Mouse (Mus musculus): Measurements from ENCODE around the gene Lrrc63. TPM values are rescaled to one million over a fixed set of nuclear protein-coding genes. Genes with fewer than 3 reads are reported as not detected.

Gene Lrrc63
- polyA plus RNA-seq, 1 experiment from 2014 or later, result 0.19 TPM

DNA sequence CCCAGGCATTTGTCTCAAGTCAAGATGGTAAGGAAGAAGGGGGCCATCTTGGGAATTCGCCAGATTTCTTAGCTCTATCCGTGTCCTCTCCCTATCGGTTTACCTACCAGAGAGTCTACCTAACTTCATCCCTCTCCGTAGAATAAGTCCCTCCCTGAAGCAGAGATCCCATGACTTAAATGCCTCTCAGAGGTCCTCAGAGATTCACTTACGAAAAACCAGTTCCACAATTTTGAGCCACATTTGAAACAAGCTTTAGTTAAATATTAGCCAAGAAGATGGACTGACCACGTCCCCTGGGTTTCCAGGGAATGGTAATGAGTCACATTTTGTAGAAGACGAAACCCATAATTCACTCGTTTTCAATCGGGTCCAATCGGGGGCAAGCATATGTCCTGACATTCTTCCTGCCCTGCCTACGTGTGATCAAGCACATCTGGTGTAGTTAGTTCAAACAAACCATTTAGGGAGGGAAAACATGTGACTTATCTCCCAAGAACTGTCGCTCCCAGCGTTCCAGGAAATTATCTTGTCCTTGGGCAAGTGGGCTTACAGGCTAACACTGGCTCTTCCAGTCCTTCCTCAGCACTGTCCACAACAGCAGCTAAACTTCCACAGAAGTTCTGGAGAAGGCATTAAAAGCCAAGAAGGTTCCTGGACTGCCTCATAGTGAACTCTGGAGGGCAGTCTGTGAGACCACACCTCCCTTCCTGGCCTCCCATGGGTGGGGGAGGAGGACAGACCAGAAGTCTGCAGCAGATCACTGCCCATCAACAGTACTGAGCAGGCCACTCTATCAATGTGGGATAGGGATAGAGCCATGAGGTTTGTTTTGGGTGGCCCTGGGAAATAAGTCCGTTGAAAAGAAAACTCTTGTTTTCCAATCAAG is 76.0 kb downstream of the Lrrc63 start:
- Histone ChIP-seq H3K27me3 (no peaks in the 10 kb centered on the region), H3K4me1 (no peaks in the 10 kb centered on the region), H3K9ac (no peak overlapping the region), H3K4me3 (replicated peaks) (no peak overlapping the region), H3K27ac (no peak overlapping the region), H3K4me2 (no peak overlapping the region), H3K9me3 (no peaks in the 10 kb centered on the region), H3K36me3 (replicated peaks) (no peaks in the 10 kb centered on the region)
- 91% methylated on average over 14 of the region's 14 CpGs for WGBS
- no peak for ATAC-seq (ENCODE audit: low FRiP score)

GRCm38 (mm10) chr14:75052451-75052850 is 78.2 kb downstream of the Lrrc63 start:
- no peak overlapping the region for H3K4me3 ChIP-seq (replicated peaks)
- ATAC-seq (ENCODE audit: low FRiP score), result no peak
- no peaks in the 10 kb centered on the region for H3K27me3 ChIP-seq
- no peaks in the 10 kb centered on the region for H3K36me3 ChIP-seq (replicated peaks)
- no peak overlapping the region for H3K4me2 ChIP-seq
- H3K4me1 ChIP-seq, result no peaks in the 10 kb centered on the region
- no peak overlapping the region for H3K9ac ChIP-seq
- 59% methylated on average over 8 of the region's 8 CpGs for WGBS
- no peaks in the 10 kb centered on the region for H3K9me3 ChIP-seq
- H3K27ac ChIP-seq, result no peak overlapping the region

DNA sequence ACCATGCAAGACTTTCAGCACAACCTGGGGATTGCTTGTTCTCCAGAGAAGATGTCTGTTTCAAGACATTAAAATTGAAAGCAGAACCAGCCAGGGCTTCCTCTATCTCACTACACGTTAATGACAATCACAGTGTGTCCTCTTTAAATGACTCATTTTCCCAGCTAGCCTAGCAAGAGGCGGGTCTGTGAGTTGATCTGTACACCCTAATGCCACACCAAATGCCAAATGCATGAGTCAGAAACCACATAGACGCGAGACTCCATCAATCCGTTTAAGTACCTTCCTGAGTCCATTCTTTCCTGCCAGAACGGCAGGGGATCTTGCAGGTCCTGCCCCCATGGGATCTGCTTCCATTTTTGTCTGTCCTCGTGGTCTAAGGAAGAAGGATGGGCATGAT is 85.5 kb downstream of the Lrrc63 start:
- no peaks in the 10 kb centered on the region for H3K4me1 ChIP-seq
- no peak for ATAC-seq (ENCODE audit: low FRiP score)
- no peaks in the 10 kb centered on the region for H3K27me3 ChIP-seq
- no peak overlapping the region for H3K27ac ChIP-seq
- no peak overlapping the region for H3K4me3 ChIP-seq (replicated peaks)
- H3K4me2 ChIP-seq, result no peak overlapping the region
- H3K9ac ChIP-seq, result no peak overlapping the region
- H3K36me3 ChIP-seq (replicated peaks), result no peaks in the 10 kb centered on the region
- H3K9me3 ChIP-seq, result no peaks in the 10 kb centered on the region
- WGBS, result 84% methylated on average over 7 of the region's 7 CpGs

GRCm38 (mm10) chr14:75035431-75035830 is 95.2 kb downstream of the Lrrc63 start:
- Histone ChIP-seq H3K27me3 (no peaks in the 10 kb centered on the region), H3K9ac (no peak overlapping the region), H3K4me3 (replicated peaks) (no peak overlapping the region), H3K27ac (no peak overlapping the region), H3K4me2 (no peak overlapping the region), H3K4me1 (no peaks in the 10 kb centered on the region), H3K36me3 (replicated peaks) (no peaks in the 10 kb centered on the region), H3K9me3 (no peaks in the 10 kb centered on the region)
- ATAC-seq (ENCODE audit: low FRiP score), result no peak
- 60% methylated on average over 11 of the region's 11 CpGs for WGBS

Other genes starting within 250 kb of the Lrrc63 start
- 12.6 and 13.6 TPM in 2 replicates for gene Lrch1, start 183.0 kb downstream of the Lrrc63 start, polyA plus RNA-seq (2016; fragmentation: Nextera tagmentation; extraction: Ambion mirVana)
- 0.14 and 0.18 TPM in 2 replicates for gene Rubcnl, start 114.9 kb downstream of the Lrrc63 start, polyA plus RNA-seq (2016; fragmentation: Nextera tagmentation; extraction: Ambion mirVana)
- 18.8 and 22.1 TPM in 2 replicates for gene Lcp1, start 220 bp upstream of the Lrrc63 start, polyA plus RNA-seq (2016; fragmentation: Nextera tagmentation; extraction: Ambion mirVana)
- gene Cpb2, start 111.4 kb upstream of the Lrrc63 start, polyA plus RNA-seq (2016; fragmentation: Nextera tagmentation; extraction: Ambion mirVana), result not detected in 2 replicates
- 48.1 and 49.6 TPM in 2 replicates for gene Zc3h13, start 153.5 kb upstream of the Lrrc63 start, polyA plus RNA-seq (2016; fragmentation: Nextera tagmentation; extraction: Ambion mirVana)

All from forebrain, embryonic 12.5 days (tissue).